In genomic region chr3:121422405-121422804, GRCm38 (mm10) we compare ENCODE assay signal across 32 mouse cellular contexts.
"Had no signal": no experiment of that assay in that cellular context is flagged by ENCODE, and none has a peak within 500 bp of the region (broad histone marks: within the 10 kb centered on the region; RNA-seq: fewer than 3 reads in every experiment).

No protein-coding gene starts in this region.

- ATAC-seq: liver, embryonic 12.5 days; liver, postnatal 0 days; lung, postnatal 0 days; midbrain, embryonic 13.5 days; midbrain, embryonic 15.5 days; midbrain, embryonic 16.5 days had no signal

- H3K4me2 ChIP-seq: limb, embryonic 12.5 days; limb, embryonic 13.5 days; limb, embryonic 15.5 days; liver, embryonic 11.5 days; liver, embryonic 12.5 days; liver, embryonic 13.5 days; liver, embryonic 15.5 days; lung, embryonic 14.5 days; lung, embryonic 15.5 days; midbrain, embryonic 11.5 days; midbrain, embryonic 12.5 days; midbrain, embryonic 13.5 days; midbrain, embryonic 15.5 days; neural tube, embryonic 12.5 days had no signal

- H3K27me3 ChIP-seq: limb, embryonic 12.5 days; limb, embryonic 13.5 days; limb, embryonic 15.5 days; midbrain, embryonic 15.5 days; neural tube, embryonic 12.5 days had no signal

- H3K4me3 ChIP-seq: limb, embryonic 10.5 days; limb, embryonic 12.5 days; limb, embryonic 13.5 days; limb, embryonic 15.5 days; liver, embryonic 12.5 days; liver, embryonic 13.5 days; liver, embryonic 15.5 days; lung, embryonic 15.5 days; megakaryocyte, embryonic 14.5 days; midbrain, embryonic 10.5 days; midbrain, embryonic 12.5 days; midbrain, embryonic 13.5 days; midbrain, embryonic 15.5 days; myocyte; neural tube, embryonic 12.5 days had no signal

- H3K27ac ChIP-seq: limb, embryonic 10.5 days; limb, embryonic 12.5 days; limb, embryonic 13.5 days; limb, embryonic 15.5 days; liver, embryonic 12.5 days; liver, embryonic 13.5 days; liver, embryonic 14.5 days; liver, embryonic 15.5 days; lung, embryonic 15.5 days; macrophage; midbrain, embryonic 10.5 days; midbrain, embryonic 12.5 days; midbrain, embryonic 13.5 days; midbrain, embryonic 15.5 days; neural tube, embryonic 12.5 days had no signal

- H3K9me3 ChIP-seq: limb, embryonic 10.5 days; limb, embryonic 12.5 days; limb, embryonic 13.5 days; limb, embryonic 15.5 days; liver, embryonic 12.5 days; liver, embryonic 13.5 days; liver, embryonic 15.5 days; lung, embryonic 15.5 days; megakaryocyte, embryonic 14.5 days; midbrain, embryonic 10.5 days; midbrain, embryonic 12.5 days; midbrain, embryonic 13.5 days; midbrain, embryonic 15.5 days; neural tube, embryonic 12.5 days had no signal

- H3K36me3 ChIP-seq: limb, embryonic 10.5 days; limb, embryonic 12.5 days; limb, embryonic 13.5 days; limb, embryonic 15.5 days; liver, embryonic 12.5 days; liver, embryonic 13.5 days; liver, embryonic 15.5 days; lung, embryonic 15.5 days; midbrain, embryonic 10.5 days; midbrain, embryonic 12.5 days; midbrain, embryonic 13.5 days; midbrain, embryonic 15.5 days; neural tube, embryonic 12.5 days had no signal

- H3K9ac ChIP-seq: limb, embryonic 12.5 days; limb, embryonic 13.5 days; limb, embryonic 15.5 days; liver, embryonic 12.5 days; liver, embryonic 13.5 days; liver, embryonic 14.5 days; liver, embryonic 15.5 days; liver, postnatal 0 days; lung, embryonic 14.5 days; lung, embryonic 15.5 days; midbrain, embryonic 12.5 days; midbrain, embryonic 13.5 days; midbrain, embryonic 15.5 days; neural tube, embryonic 12.5 days had no signal

- DNase-seq: left cerebral cortex, postnatal 4 days; liver; liver, embryonic 13.5 days; liver, postnatal 0 days; lung, adult 18-20 months; lung, adult 2 months; lung, embryonic 14.5 days; lung, postnatal 10 days; lung, postnatal 14 days; lung, postnatal 36 days; lung, postnatal 4 days; midbrain, embryonic 14.5 days had no signal
